Mouse (Mus musculus) WW6 (cell line): ENCODE results near the gene Tmem91.
"Not testable (repeated sequence)": the region's sequence is repeated elsewhere in the genome, so short reads cannot be mapped to it uniquely, and the experiment has no call there.

Experiments used
- DNase-seq: peaks from one replicate; pipeline ENCODE4 v3.0.0-alpha.2; 2013; ENCODE audit warnings: low read depth, low spot score

The Tmem91 gene

DNA sequence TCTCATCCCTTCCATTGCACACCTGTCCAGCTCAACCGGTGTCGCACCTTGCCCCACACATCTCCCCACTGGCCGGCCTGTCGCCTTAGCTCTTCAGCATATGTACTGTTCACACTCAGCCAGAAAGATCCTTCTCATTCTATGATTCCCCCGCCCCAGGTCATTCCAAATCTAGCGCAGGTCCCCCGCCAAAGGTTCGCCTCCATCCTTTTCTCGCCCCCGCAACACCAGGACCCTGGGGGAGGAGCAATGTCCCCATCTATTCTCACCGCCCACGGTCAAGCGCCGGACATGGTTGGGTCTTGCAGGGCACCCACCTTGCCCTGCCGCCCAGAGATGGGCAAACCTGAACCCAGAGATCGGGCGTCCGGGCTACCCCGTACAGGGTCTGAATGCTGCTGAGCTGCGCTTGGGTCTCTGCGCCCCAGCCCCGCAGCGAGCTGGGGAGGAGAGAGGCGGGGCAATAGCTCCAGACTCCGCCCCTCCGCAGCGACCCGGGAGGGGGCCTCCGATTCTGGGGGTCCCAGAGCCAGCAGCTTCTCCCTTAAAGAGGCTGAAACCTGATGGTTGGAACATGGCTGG, at the start of gene Tmem91:
Gene Tmem91, minus strand, starts transcription at position 448 of the 582 bp plus-strand sequence.
- no peak for DNase-seq

DNA sequence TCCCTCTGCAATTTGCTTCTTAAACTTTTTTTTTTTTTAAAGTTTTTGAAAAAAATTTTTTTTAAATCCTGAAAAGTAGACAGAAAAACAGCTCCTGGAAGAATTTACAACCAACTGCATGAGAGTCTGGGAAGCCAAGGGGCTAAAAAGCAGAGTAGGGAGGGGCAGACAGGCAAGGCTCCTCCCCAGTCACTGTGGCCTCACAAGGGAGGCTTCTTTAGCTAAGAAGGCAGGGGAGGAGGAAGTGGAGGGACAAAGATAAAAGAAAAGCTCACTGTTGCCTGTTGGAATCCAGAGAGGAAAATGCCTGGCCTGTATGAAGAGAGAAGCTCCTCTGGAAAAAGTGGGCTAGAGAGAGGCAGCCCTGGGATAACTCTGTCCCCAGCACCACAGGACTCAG, 46.8 kb upstream of the Tmem91 start:
- DNase-seq, result not testable (repeated sequence)

DNA sequence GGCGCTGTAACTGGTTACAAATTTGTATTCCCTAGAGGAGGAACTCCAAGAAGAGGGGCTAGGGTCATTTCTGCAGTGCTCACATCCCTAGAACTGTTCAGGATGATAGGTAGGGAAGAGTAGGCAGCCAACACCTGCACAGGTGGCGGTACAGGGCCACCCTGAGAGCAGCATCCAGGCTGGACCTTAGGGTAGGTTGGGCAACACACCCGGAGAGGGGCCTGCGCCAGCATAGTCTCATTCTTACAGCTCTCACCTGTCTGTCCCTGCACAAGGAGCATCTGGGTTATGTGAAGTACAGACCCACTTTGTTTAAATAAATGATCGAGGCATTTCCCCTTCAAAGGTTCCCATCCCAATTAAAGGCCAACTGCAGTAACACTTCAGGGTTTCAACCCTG, 45.8 kb upstream of the Tmem91 start:
- DNase-seq, result no peak

DNA sequence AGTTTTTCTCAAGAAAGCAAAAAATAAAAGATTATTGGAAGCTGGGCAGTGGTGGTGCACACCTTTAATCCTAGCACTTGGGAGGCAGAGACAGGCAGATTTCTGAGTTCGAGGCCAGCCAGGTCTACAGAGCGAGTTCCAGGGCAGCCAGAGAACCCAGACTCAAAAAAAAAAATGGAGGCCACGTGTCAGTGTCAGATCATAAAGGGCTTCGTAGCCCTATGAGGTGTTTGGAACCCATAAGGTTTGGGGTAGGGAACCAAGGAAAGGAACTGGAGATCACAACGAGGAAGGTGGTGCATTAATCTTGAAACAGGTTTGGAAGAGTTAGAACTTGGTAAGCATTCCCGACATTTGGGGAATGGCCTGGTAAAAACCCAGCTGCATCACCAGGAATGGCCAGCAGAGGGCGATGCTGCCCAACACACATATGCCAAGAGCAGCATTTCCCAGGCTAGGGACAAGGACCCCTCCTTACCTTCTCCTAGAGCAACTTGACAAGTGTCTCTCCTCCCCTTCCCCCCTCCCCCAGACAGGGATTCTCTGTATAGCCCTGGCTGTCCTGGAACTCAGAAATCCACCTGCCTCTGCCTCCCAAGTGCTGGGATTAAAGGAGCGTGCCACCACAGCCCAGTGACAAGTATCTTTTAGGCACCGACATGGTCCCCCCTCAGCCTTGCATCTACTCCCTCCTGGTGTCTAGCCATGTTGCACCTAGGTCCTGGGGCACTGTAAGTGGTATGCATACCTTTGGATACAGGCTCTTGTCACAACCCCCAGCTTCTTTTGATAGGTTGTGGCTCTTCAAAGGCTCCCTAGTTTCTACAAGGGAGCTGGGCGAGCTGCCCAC, 45.0 kb upstream of the Tmem91 start:
- DNase-seq, result no peak

DNA sequence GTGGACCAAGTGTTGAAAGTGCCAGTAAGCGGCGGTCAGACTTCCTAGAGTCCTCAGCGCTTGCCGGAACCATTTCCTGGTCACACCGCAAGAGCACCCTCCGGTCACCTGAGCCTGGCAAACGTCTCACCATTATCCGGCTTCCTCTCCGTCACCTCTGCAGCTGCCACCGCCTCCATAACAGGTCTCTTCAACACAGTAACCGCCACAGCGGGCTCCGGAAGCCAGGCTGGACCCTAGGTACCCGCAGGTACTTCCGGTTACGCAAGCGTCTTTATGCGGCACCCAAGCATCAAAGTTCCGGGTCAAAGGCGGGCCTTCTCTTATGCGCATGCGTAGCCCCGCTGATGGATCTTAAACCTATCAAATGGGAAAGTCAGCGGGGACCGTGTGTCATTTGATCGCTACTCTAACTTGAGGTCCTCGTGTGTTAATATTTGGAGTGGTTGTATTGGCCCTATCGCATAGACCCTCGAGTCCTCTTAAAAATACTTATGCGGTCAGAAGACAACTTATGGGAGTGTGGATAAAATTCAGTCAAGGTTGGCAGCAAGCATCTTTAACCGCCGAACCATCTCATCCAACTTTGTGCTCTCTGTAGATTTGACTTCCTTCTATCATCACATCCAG, 43.9 kb upstream of the Tmem91 start, which contains the start of gene Ccdc97:
Gene Ccdc97, minus strand, starts transcription at position 301 of the 630 bp plus-strand sequence.
- DNase-seq, result peak; percentile 78

DNA sequence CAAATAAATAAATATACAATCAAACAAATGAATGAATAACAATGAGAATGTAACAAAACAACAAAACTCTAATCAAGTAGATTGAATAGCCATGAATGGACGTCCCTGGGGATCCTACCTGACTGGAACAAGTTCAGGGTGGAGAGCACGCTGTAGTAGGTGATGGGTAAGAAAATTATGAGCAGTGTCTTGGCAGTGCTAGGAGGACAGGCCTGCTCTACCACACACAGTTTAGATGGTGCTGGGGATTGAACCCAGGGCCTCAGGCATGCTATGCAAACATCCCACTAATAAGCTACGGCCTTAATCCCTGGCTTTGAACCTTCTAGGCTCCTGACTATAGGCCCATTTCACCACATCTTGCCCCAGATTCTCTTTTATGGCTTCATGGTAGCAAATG, 42.5 kb upstream of the Tmem91 start:
- no peak for DNase-seq

DNA sequence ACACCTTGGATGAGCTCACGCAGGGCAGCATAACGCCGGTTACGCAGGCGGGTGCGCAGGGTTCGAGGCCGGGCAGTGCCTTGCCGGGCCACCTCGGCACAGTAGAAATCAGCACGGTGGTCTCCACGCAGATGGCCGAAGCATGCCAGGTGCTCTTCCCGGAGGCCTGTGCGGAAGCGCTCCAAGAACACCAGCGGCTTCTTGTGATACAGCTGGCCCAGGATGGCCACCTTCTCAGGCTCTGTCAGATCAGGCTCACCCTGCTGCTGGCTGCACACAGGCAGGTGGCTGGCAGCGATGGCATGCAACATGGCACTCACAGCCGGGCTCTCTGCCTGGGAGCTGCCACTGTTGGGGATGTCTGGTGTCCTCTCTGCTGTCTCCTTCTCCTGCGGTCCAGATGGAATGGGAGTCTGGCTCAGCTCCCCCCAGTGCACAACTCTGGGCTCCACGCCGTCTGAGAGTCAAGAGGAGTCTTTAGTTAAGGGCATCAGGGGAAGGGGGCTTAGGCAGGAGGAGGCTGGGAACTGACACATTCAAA, 40.8 kb upstream of the Tmem91 start:
- DNase-seq, result no peak

DNA sequence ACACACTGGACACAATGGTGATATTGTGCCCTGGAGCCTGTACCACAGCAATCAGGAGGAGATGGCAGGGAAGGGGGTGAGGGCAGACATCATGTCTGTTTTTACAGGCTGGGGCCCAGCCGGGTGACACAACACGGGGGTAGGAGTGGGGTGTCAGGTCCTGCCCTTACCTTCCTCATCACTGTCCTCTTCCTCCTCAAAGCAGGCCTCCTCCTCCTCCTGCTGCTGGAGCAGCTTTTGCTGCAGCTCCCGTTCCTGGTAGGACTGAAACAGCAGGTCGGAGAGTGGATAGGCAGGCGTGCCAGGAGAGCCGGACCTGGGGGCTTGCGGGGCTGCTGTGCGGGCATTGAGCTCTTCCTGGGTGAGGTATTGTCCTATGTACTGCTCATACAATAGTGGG, 39.6 kb upstream of the Tmem91 start:
- DNase-seq, result no peak

DNA sequence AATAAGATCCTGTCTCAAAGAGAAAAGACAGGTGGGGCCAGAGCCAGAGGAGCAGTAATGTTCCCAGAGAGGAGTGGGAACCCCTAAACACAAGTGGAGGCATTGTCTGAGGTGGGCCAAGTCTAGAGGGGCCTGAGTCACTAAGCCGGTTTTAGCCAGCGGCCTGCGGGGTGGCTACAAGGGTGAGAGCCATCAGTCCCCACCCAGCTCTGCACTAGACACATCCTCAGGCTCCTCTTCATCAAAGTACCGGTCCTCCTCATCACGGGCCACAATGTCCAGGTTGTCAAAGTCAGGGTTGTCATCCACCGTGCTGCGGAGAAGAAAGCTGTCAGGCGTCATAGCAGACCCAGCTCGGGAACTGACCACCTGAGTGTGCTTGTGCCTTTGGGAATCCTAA, 37.8 kb upstream of the Tmem91 start:
- no peak for DNase-seq

DNA sequence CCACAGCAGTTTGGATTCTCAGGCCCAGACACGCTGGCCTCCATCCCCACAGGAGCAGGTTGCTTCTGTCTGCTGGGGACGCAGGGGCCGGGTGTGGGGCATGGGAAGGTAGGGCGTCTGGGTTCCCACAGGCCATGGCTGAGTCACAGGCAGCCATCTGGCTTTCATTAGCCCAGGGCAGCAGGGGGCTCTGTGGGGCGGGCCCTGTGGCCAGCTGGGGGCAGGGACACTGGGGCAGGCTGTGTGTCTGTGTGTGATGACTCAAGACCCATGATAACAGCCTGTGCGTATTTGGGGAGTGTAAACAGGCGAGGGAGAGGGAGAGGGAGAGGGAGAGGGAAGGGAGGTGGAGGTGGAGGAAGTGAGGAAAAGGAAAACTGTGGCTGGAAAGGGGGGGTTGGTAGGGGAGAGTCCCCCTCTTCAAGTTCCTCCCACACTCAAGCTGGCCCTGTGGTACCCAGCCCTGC, 36.8 kb upstream of the Tmem91 start:
- no peak for DNase-seq

DNA sequence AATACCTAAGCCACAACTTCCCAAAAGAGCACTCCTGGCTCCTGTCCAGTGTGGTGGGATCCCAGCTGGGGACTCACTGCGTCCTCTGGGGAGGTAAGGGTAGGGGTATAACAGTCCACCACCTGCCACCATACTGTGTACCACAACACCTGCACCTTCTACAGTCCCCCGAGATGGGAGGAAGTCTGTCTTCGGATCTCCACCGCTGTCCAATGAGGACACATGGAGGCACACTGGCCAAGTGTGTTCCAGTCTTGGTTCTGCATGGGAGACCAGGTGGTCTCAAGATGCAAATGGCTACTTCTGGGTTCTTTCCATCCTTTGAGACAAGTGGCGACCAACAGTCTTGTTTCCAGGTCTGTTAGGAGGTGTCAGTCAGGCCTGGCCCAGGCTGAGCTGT, 36.2 kb upstream of the Tmem91 start:
- no peak for DNase-seq

DNA sequence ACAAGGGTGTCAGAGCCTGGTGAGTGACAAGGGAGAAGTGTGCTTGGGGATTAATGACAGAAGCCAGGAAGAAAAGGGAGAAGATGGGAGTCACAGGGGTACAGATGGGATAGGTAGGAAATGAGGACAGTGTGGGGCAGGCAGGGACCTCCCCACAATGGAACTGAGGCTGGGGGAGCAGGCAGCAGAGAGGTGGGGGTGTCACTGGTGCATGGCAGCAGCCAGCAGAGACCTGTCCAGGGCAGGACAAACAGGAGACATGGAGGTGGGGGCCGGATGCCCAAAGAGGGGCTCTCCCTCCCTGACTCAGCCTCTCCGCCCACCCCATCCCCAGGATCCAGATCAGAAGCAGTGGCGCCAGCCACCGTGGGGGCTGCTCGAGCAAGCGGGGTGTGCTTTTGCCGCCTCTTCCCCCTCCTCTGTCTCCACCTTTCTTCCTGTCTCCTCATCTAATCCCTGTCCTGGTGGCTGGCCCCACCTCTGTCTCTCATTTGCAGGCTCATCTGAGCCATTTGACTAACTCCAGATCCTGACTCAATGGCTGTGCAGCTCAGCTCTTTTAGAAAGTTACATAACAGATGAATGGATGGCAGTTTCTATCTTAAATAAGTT, 35.7 kb upstream of the Tmem91 start:
- no peak for DNase-seq

DNA sequence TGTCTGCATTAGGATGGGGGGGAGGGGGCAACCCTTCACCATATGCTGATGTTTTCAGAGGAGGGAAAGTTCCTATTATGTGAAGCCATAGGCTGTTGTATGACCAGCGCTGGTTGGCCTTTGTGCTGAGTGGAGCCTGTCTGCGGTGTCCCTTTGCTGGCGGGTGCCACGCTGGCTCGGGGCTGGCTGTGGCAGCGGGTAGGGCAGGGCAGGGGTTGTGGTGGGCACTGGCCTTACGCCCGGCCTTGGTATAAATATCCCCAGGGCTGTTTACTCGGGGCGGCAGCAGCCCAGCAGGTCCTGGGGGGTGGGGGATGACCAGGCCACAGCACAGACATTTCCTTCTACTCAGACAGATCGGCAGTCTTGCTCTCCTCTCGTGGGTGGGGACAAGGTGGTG, 35.0 kb upstream of the Tmem91 start:
- no peak for DNase-seq

DNA sequence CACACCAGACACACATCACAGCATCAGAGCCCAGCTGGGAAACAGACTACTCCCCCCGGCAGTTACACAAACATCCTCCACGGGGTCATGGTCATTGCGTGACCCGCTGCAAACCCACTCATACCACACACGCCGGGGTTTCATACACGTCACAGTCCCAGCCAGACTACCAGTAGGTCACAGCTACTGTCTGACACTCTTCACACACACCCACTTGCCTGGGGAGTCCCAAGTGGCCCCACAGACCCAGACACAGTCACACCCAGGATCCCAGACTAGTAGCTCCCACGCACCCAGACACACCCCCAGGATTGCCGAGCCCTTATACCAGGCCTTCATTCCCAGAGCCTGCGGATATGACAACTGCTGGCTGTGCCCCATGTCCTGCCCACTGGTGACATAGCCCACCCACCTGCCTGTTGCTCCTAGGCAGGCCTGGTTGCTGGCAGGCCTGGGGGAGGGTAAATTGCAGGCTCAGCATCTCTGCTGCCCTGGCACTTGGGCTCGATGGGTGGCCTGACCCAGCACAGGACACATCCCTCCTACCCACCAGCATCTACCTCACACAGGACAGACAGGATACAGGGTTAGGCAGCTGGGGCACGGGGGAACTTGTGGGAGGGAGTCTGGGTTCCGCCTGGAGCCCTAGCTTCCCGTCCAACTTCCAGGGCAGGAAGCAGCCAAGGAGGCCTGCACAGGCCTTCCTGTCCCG, 32.8 kb upstream of the Tmem91 start:
- no peak for DNase-seq

DNA sequence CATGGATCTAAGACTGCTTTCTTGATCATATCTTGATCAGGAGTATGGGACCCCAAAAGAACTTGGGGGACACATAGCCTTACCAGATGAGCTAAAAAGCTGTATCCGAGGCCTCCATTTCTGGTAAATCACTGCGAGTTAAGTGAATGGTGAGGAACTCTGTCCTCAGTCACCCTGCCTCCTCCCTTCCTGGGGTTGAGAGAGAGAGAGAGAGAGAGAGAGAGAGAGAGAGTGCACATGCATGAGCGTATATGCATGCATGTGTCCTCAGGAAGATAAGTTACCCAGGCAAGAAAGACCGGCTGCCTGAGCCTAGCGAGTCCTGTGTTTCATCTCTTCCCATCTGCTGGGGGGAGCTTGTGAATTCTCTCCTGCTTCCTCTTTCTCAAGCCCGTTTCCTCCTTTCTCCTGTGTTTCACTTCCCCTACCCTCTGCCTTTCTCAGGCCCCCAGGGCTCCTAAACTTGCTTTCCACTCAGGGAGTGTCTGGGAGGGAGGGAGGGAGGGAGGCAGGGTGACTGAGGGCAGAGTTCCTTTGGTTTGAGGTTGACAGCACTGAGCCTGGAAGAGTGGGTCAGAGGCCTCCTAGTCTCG, 31.7 kb upstream of the Tmem91 start:
- DNase-seq, result no peak

DNA sequence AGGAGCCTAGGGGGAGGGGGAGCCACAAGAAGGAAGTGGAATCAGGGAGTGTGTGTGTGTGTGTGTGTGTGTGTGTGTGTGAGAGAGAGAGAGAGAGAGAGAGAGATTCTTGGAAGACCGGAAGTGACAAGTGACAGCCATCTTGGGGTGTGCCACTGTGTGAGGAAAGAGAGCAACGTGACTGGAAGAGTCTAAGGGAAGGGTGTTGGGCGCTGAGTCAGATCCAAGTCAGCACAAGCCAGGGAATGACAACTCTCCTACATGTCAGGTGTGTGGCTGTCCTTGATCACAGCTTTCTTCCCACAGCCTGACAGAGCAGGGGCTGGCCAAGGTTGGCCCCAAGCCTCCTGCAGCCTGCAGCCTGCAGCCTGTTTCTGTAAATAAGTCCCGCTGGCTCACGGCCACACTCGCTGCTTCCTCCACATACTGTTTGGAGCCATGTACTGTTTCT, 30.9 kb upstream of the Tmem91 start:
- DNase-seq, result no peak

DNA sequence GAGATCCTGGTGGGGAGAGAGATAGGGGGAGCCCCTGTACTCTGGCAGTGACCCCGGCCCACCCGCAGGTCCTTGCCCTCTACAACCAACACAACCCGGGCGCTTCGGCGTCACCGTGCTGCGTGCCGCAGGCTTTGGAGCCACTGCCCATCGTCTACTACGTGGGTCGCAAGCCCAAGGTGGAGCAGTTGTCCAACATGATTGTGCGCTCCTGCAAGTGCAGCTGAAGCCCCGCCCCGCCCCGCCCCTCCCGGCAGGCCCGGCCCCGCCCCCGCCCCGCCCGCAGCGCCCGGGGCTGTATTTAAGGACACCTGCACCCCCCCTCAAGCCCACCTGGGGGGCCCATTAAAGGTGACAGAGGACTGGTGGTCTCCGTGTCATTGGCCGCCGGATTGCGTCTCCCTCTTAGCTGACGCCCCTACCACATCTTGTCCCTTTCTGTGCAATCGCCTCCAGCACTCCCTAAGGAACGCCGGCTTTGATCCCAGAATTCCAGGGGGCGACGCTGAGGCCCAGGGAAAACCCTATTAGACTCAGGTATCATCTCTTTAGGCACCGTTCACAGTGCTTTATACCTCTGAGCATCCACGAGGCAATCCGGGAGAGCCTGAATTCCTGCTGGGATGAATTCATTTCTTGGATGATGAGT, 29.9 kb upstream of the Tmem91 start:
- no peak for DNase-seq

DNA sequence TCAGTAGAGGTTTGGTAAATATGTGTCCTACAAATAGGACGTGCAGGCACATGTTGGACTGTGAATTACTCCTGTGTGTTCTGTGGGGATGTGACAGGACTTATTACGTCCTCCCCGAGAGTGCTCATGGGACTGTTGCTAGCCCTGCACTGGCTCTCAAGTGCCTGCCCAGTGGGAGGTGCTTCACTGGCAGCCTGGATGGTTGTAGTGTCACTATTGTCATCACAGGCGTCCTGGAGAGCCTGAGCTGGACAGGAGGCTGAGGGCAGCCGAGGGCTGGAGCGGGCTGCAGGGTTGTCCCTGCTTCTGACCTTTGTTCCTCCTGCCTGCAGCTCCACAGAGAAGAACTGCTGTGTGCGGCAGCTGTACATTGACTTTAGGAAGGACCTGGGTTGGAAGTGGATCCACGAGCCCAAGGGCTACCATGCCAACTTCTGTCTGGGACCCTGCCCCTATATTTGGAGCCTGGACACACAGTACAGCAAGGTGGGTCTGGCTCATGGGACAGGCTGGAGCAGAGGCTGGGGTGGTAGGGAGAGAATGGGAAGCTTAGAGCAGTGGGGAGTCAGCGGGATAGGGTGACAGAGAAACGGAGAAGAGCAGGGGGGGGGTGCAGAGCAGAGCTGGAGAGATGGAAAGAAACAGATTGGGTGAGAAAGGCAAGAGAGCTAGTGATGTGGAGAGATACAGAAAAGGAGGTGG, 29.0 kb upstream of the Tmem91 start:
- no peak for DNase-seq

DNA sequence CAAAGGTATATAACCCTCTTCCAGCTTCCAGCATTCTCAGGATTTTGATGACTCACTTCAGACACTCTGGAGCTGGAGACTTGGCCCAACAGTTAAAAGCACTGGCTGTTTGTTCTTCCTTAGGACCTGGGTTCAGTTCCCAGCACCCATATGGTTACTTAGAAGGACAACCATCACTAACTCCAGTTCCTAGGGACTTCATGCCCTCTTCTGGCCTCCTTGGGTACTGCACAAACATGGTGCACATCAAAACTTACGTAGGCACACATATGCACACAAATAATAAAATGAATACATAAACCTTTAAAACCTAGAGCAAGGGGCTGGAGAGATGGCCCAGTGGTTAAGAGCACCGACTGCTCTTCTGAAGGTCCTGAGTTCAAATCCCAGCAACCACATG, 27.4 kb upstream of the Tmem91 start:
- no peak for DNase-seq

DNA sequence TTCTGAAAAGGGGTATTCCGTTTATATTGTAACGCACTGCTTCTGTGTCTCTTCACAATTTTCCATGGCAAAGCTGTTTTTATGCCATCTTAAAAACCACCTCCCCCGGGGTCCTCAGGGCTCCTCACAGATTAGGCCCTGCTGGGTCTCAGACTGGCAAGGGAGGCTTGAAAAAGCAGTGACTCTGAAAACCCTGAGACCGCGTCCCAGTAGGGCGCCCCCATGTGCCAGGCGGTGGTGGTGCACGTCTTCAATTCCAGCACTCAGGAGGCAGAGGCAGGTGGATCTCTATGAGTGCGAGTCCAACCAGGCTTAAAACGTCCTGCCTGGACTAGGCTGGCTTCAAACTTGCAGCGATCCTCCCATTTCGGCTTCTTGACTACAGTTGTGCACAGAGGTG, 25.8 kb upstream of the Tmem91 start:
- no peak for DNase-seq
